Mouse (Mus musculus) heart, postnatal 0 days (tissue): ENCODE results near the gene Gja10. TPM values are rescaled to one million over a fixed set of nuclear protein-coding genes. Genes with fewer than 3 reads are reported as not detected.

Experiments
- ATAC-seq: fragments of 200-750 bp; cut with Nextera tagmentation; 2 replicates; pipeline ENCODE4 v1.8.0; 2017; ENCODE audit warnings: low read depth, moderate number of reproducible peaks, moderate library complexity; ENCODE audit not compliant: insufficient read depth
- DNase-seq: peaks from one replicate; pipeline ENCODE4 v3.0.0-alpha.2; 2016; ENCODE audit warnings: low spot score
- H3K27ac ChIP-seq: fragments of 300-500 bp; sonication (generic); 2 replicates; pipeline ENCODE4 v1.5.1; 2014; ENCODE audit warnings: low read depth, mild to moderate bottlenecking
- H3K27me3 ChIP-seq: fragments of 300-500 bp; sonication (generic); 2 replicates; pipeline ENCODE4 v1.6.1; 2014; ENCODE audit warnings: low read length, mixed read lengths; ENCODE audit not compliant: control insufficient read depth, insufficient read depth
- H3K36me3 ChIP-seq: fragments of 300-500 bp; sonication (generic); replicated peaks from 2 replicates; pipeline ENCODE4 v1.6.1; 2014; ENCODE audit warnings: low read length, mixed read lengths; ENCODE audit not compliant: control insufficient read depth, insufficient read depth
- H3K4me1 ChIP-seq: fragments of 300-500 bp; sonication (generic); 2 replicates; pipeline ENCODE4 v1.6.1; 2014; ENCODE audit warnings: antibody characterized with exemption; ENCODE audit not compliant: control insufficient read depth, insufficient read depth
- H3K4me2 ChIP-seq: fragments of 300-500 bp; sonication (generic); 2 replicates; pipeline ENCODE4 v1.6.1; 2014; ENCODE audit warnings: low read depth, mild to moderate bottlenecking, low read length, moderate library complexity
- H3K4me3 ChIP-seq: fragments of 300-500 bp; sonication (generic); 2 replicates; pipeline ENCODE4 v1.5.1; 2014; ENCODE audit warnings: low read depth, low read length
- H3K9ac ChIP-seq: fragments of 300-500 bp; sonication (generic); replicated peaks from 2 replicates; pipeline ENCODE4 v1.6.1; 2014; ENCODE audit warnings: low read depth, low read length, mixed read lengths
- H3K9me3 ChIP-seq: fragments of 300-500 bp; sonication (generic); replicated peaks from 2 replicates; pipeline ENCODE4 v1.6.1; 2016; ENCODE audit warnings: low read length; ENCODE audit not compliant: control insufficient read depth
- CTCF ChIP-seq: IDR thresholded peaks from 2 replicates; pipeline ENCODE4 v1.5.1; 2016; ENCODE audit warnings: antibody characterized with exemption, control low read depth, low read depth
- EP300 ChIP-seq: IDR thresholded peaks from 2 replicates; pipeline ENCODE4 v1.6.1; 2016; ENCODE audit warnings: antibody characterized with exemption, low read depth
- WGBS: fragments of 180-500 bp; shearing (Covaris S2); extraction: QIAGEN DNeasy Blood & Tissue Kit; methylation state at CpG from one replicate; pipeline ENCODE4 v1.1.7; 2014; 5-methylcytosine and 5-hydroxymethylcytosine counted together
- polyA plus RNA-seq: library from polyadenylated mRNA; unstranded; fragments of >200 nt; fragmentation: Nextera tagmentation; extraction: Ambion mirVana; gene quantifications from 2 replicates; pipeline ENCODE4 v1.2.1, GENCODE M21; 2015
- total RNA-seq: library from RNA; depleted of rRNA; stranded (reverse); fragments of >200 nt; gene quantifications from 2 replicates; pipeline ENCODE4 v1.2.3, GENCODE M21; 2014; ENCODE audit warnings: low replicate concordance; rRNA removed

Gja10 gene
- total and polyA plus RNA-seq, 2 experiments from 2014 or later: not detected

DNA sequence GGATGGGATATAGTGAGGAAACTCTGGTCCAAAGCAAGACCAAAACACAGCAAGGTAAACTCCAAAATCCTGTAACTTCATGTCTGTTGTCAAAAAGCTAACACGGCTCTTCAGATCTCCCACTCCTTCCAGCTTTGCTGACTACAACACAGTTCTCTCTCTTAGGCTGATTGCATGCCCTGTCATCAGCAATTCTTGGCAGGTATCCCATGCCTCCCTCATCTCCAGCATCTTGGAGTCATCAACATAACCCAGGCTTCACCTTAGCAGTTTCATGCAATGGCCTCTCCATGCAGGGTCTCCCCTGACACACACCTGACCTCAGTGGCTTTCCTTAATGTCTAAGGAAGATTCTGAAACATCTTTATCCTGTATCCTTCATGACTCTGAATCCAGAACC lies 53.4 kb downstream of the Gja10 start:
- no peak overlapping the region for H3K4me3 ChIP-seq
- H3K4me2 ChIP-seq: no peak overlapping the region
- H3K9ac ChIP-seq: no peak overlapping the region
- H3K9me3 ChIP-seq: no peaks in the 10 kb centered on the region
- no peaks in the 10 kb centered on the region for H3K27me3 ChIP-seq
- no peaks in the 10 kb centered on the region for H3K36me3 ChIP-seq
- H3K4me1 ChIP-seq: no peaks in the 10 kb centered on the region
- TF ChIP-seq CTCF (no peak), EP300 (no peak)
- ATAC-seq (no peak), DNase-seq (no peak)
- no peak overlapping the region for H3K27ac ChIP-seq
- 38% methylated on average over 1 of the region's 1 CpGs for WGBS

Other genes with a start within 250 kb of the Gja10 start
- 3.0 and 3.4 TPM in 2 replicates for gene Casp8ap2, start 12.7 kb upstream of the Gja10 start, total RNA-seq
- gene Casp8ap2, start 12.7 kb upstream of the Gja10 start, polyA plus RNA-seq: 16.4 and 17.0 TPM in 2 replicates
- gene Mdn1, start 54.4 kb upstream of the Gja10 start, total RNA-seq: 6.8 and 10.2 TPM in 2 replicates
- gene Mdn1, start 54.4 kb upstream of the Gja10 start, polyA plus RNA-seq: 3.1 and 3.7 TPM in 2 replicates
- gene Lyrm2, start 197.5 kb upstream of the Gja10 start, total RNA-seq: 8.7 and 70.8 TPM in 2 replicates
- gene Lyrm2, start 197.5 kb upstream of the Gja10 start, polyA plus RNA-seq: 146 and 154 TPM in 2 replicates